Mouse (Mus musculus): ENCODE data around the gene Prr7.

GRCm38 (mm10) chr13:55465184-55465583 lies 1.1 kb downstream of the Prr7 start:
- TF ChIP-seq POLR2A (IDR thresholded peaks at IDR 0.05; ENCODE audit: control insufficient read depth in 1 of 2, insufficient read depth in 1 of 2, low read depth in 1 of 2, low read length in 2 of 2, poor library complexity in 1 of 2), result no peak
- no peak for TF ChIP-seq ELF1 (IDR thresholded peaks at IDR 0.05; ENCODE audit: low read depth, low read length)
- TF ChIP-seq USF2 (IDR thresholded peaks at IDR 0.05; ENCODE audit: borderline replicate concordance in 1 of 2, insufficient read depth in 1 of 2, low read depth in 1 of 2, low read length in 2 of 2), result no peak
- no peak for TF ChIP-seq ZNF384 (IDR thresholded peaks at IDR 0.05; ENCODE audit: low read depth, low read length)
- no peak for TF ChIP-seq RCOR1 (IDR thresholded peaks at IDR 0.05; ENCODE audit: low read depth, low read length)
- no peak for TF ChIP-seq MAFK (IDR thresholded peaks at IDR 0.05; ENCODE audit: borderline replicate concordance, low read depth, low read length)
- no peak for TF ChIP-seq CTCF (IDR thresholded peaks at IDR 0.05 in 2 of 3, conservative IDR thresholded peaks at IDR 0.05 in 1 of 3; ENCODE audit: control insufficient read depth in 1 of 3, insufficient read depth in 1 of 3, low read depth in 2 of 3, low read length in 3 of 3, poor library complexity in 1 of 3, severe bottlenecking in 1 of 3)
- no peak for TF ChIP-seq POLR2AphosphoS5 (IDR thresholded peaks at IDR 0.05; ENCODE audit: borderline replicate concordance, low read depth, low read length)
